Mouse (Mus musculus): ENCODE data around the gene Lrrc56. TPM values are rescaled to one million over a fixed set of nuclear protein-coding genes. Genes with fewer than 3 reads are reported as not detected.

Lrrc56 gene
- polyA plus RNA-seq, 1 experiment, result 131 TPM

- Histone ChIP-seq H3K36me3 (ENCODE audit: control insufficient read depth, insufficient read depth, low read length) (no peaks in the 10 kb centered on the region), H3K27me3 (ENCODE audit: control insufficient read depth, insufficient read depth, low read length) (no peaks in the 10 kb centered on the region), H3K4me3 (ENCODE audit: control insufficient read depth, low read depth, low read length) (peak overlapping the region; percentile 86), H3K27ac (ENCODE audit: control insufficient read depth, insufficient read depth, low read depth, low read length) (no peak overlapping the region), H3K4me1 (ENCODE audit: control insufficient read depth, insufficient read depth, low read length) (peaks cover 30% of the 10 kb centered on the region)
- TF ChIP-seq POLR2A (IDR thresholded peaks at IDR 0.05; ENCODE audit: control insufficient read depth, low read depth, low read length), result no peak
- TF ChIP-seq CTCF (IDR thresholded peaks at IDR 0.05; ENCODE audit: control insufficient read depth, insufficient read depth, insufficient replicate concordance, low read depth, low read length), result no peak
Measured at GRCm38 (mm10) chr7:141216894-141217293, 22.9 kb downstream of the Lrrc56 start.

GRCm38 (mm10) chr7:141217343-141218013, 23.5 kb downstream of the Lrrc56 start:
- no peaks in the 10 kb centered on the region for H3K27me3 ChIP-seq (ENCODE audit: control insufficient read depth, insufficient read depth, low read length)
- no peak for TF ChIP-seq CTCF (IDR thresholded peaks at IDR 0.05; ENCODE audit: control insufficient read depth, insufficient read depth, insufficient replicate concordance, low read depth, low read length)
- TF ChIP-seq POLR2A (IDR thresholded peaks at IDR 0.05; ENCODE audit: control insufficient read depth, low read depth, low read length), result no peak
- no peak overlapping the region for H3K27ac ChIP-seq (ENCODE audit: control insufficient read depth, insufficient read depth, low read depth, low read length)
- H3K4me3 ChIP-seq (ENCODE audit: control insufficient read depth, low read depth, low read length), result no peak overlapping the region
- no peaks in the 10 kb centered on the region for H3K36me3 ChIP-seq (ENCODE audit: control insufficient read depth, insufficient read depth, low read length)
- peaks cover 36% of the 10 kb centered on the region for H3K4me1 ChIP-seq (ENCODE audit: control insufficient read depth, insufficient read depth, low read length)

GRCm38 (mm10) chr7:141218141-141218540, 24.2 kb downstream of the Lrrc56 start:
- Histone ChIP-seq H3K4me3 (ENCODE audit: control insufficient read depth, low read depth, low read length) (no peak overlapping the region), H3K36me3 (ENCODE audit: control insufficient read depth, insufficient read depth, low read length) (no peaks in the 10 kb centered on the region), H3K27ac (ENCODE audit: control insufficient read depth, insufficient read depth, low read depth, low read length) (no peak overlapping the region), H3K27me3 (ENCODE audit: control insufficient read depth, insufficient read depth, low read length) (no peaks in the 10 kb centered on the region), H3K4me1 (ENCODE audit: control insufficient read depth, insufficient read depth, low read length) (peaks cover 39% of the 10 kb centered on the region)
- TF ChIP-seq POLR2A (IDR thresholded peaks at IDR 0.05; ENCODE audit: control insufficient read depth, low read depth, low read length) (no peak), CTCF (IDR thresholded peaks at IDR 0.05; ENCODE audit: control insufficient read depth, insufficient read depth, insufficient replicate concordance, low read depth, low read length) (no peak)

- H3K4me3 ChIP-seq (ENCODE audit: control insufficient read depth, low read depth, low read length), result no peak overlapping the region
- no peaks in the 10 kb centered on the region for H3K36me3 ChIP-seq (ENCODE audit: control insufficient read depth, insufficient read depth, low read length)
- H3K4me1 ChIP-seq (ENCODE audit: control insufficient read depth, insufficient read depth, low read length), result peaks cover 39% of the 10 kb centered on the region
- no peak overlapping the region for H3K27ac ChIP-seq (ENCODE audit: control insufficient read depth, insufficient read depth, low read depth, low read length)
- H3K27me3 ChIP-seq (ENCODE audit: control insufficient read depth, insufficient read depth, low read length), result no peaks in the 10 kb centered on the region
- TF ChIP-seq POLR2A (IDR thresholded peaks at IDR 0.05; ENCODE audit: control insufficient read depth, low read depth, low read length), result no peak
- TF ChIP-seq CTCF (IDR thresholded peaks at IDR 0.05; ENCODE audit: control insufficient read depth, insufficient read depth, insufficient replicate concordance, low read depth, low read length), result no peak
Measured at GRCm38 (mm10) chr7:141218557-141219133, 24.7 kb downstream of the Lrrc56 start.

GRCm38 (mm10) chr7:141219558-141220099, 25.7 kb downstream of the Lrrc56 start:
- no peak overlapping the region for H3K27ac ChIP-seq (ENCODE audit: control insufficient read depth, insufficient read depth, low read depth, low read length)
- TF ChIP-seq POLR2A (IDR thresholded peaks at IDR 0.05; ENCODE audit: control insufficient read depth, low read depth, low read length) (no peak), CTCF (IDR thresholded peaks at IDR 0.05; ENCODE audit: control insufficient read depth, insufficient read depth, insufficient replicate concordance, low read depth, low read length) (no peak)
- H3K36me3 ChIP-seq (ENCODE audit: control insufficient read depth, insufficient read depth, low read length), result no peaks in the 10 kb centered on the region
- no peak overlapping the region for H3K4me3 ChIP-seq (ENCODE audit: control insufficient read depth, low read depth, low read length)
- H3K4me1 ChIP-seq (ENCODE audit: control insufficient read depth, insufficient read depth, low read length), result peaks cover 39% of the 10 kb centered on the region
- no peaks in the 10 kb centered on the region for H3K27me3 ChIP-seq (ENCODE audit: control insufficient read depth, insufficient read depth, low read length)

GRCm38 (mm10) chr7:141220377-141220776, 26.4 kb downstream of the Lrrc56 start:
- no peak overlapping the region for H3K27ac ChIP-seq (ENCODE audit: control insufficient read depth, insufficient read depth, low read depth, low read length)
- TF ChIP-seq POLR2A (IDR thresholded peaks at IDR 0.05; ENCODE audit: control insufficient read depth, low read depth, low read length), result no peak
- TF ChIP-seq CTCF (IDR thresholded peaks at IDR 0.05; ENCODE audit: control insufficient read depth, insufficient read depth, insufficient replicate concordance, low read depth, low read length), result no peak
- H3K4me1 ChIP-seq (ENCODE audit: control insufficient read depth, insufficient read depth, low read length), result peaks cover 32% of the 10 kb centered on the region
- no peaks in the 10 kb centered on the region for H3K36me3 ChIP-seq (ENCODE audit: control insufficient read depth, insufficient read depth, low read length)
- no peaks in the 10 kb centered on the region for H3K27me3 ChIP-seq (ENCODE audit: control insufficient read depth, insufficient read depth, low read length)
- H3K4me3 ChIP-seq (ENCODE audit: control insufficient read depth, low read depth, low read length), result no peak overlapping the region

- H3K4me3 ChIP-seq (ENCODE audit: control insufficient read depth, low read depth, low read length), result peak overlapping the region; percentile 50
- peaks cover 24% of the 10 kb centered on the region for H3K4me1 ChIP-seq (ENCODE audit: control insufficient read depth, insufficient read depth, low read length)
- peak overlapping the region; percentile 50; the same call in 1 of the 2 replicates for H3K27ac ChIP-seq (ENCODE audit: control insufficient read depth, insufficient read depth, low read depth, low read length)
- no peaks in the 10 kb centered on the region for H3K36me3 ChIP-seq (ENCODE audit: control insufficient read depth, insufficient read depth, low read length)
- TF ChIP-seq POLR2A (IDR thresholded peaks at IDR 0.05; ENCODE audit: control insufficient read depth, low read depth, low read length) (peak; percentile 17; the same call in 1 of the 2 replicates), CTCF (IDR thresholded peaks at IDR 0.05; ENCODE audit: control insufficient read depth, insufficient read depth, insufficient replicate concordance, low read depth, low read length) (no peak)
- no peaks in the 10 kb centered on the region for H3K27me3 ChIP-seq (ENCODE audit: control insufficient read depth, insufficient read depth, low read length)
Measured at GRCm38 (mm10) chr7:141221249-141222125, 27.5 kb downstream of the Lrrc56 start.
